Mouse (Mus musculus): ENCODE measurements around the gene Vmn1r215.
"Not testable (repeated sequence)": the region's sequence is repeated elsewhere in the genome, so short reads cannot be mapped to it uniquely, and the experiment has no call there.

Vmn1r215 gene

GRCm38 (mm10) chr13:23067725-23068124 is at the start of gene Vmn1r215:
Vmn1r215 (plus strand) TSS chr13:23068025.
- no peak for DNase-seq (ENCODE audit: low read depth, low spot score)

DNA sequence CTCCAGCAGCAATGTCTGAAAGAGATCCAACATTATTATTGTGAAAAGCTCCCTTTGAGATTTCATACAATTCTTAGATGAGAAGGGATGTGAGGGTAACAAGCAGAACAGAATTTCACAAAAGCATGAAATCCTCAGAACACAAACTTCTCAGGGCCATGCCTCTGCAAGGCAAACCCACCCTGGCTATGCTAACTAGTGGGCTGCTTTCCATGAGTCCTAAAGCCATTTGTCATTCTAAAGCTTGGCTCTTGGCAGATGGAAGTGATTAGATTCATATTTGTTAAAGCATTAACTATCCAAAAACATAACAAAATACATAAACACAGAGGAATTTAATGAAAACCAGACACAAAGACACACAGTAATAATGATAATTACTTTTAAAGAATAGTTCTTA is 49.7 kb upstream of the Vmn1r215 start:
- DNase-seq (ENCODE audit: low read depth, low spot score): no peak

- no peak for DNase-seq (ENCODE audit: low read depth, low spot score)
Observed at GRCm38 (mm10) chr13:23024812-23025211, 43.0 kb upstream of the Vmn1r215 start.

DNA sequence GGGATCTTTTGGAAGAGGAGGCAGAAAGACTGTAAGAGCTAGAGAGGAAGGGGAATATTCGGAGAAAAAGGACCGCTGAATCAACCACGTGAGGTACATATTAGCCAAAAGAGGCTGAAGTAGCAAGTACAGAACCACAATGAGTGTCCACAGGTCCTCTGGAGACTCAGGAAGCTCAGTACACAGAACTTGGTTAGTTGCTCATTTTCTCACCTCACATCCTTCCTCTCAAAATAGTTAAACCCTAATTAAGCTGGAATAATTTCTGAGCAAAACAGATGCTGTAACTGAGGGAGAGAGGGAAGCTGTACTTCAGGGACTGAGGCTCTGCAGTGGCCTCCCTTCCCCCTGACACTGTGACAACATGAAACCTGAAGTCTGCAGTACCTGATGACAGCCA is 37.7 kb upstream of the Vmn1r215 start, which contains the start of gene Vmn1r214:
Gene Vmn1r214, plus strand, starts transcription at position 301 of the 400 bp plus-strand sequence.
- no peak for DNase-seq (ENCODE audit: low read depth, low spot score)

DNA sequence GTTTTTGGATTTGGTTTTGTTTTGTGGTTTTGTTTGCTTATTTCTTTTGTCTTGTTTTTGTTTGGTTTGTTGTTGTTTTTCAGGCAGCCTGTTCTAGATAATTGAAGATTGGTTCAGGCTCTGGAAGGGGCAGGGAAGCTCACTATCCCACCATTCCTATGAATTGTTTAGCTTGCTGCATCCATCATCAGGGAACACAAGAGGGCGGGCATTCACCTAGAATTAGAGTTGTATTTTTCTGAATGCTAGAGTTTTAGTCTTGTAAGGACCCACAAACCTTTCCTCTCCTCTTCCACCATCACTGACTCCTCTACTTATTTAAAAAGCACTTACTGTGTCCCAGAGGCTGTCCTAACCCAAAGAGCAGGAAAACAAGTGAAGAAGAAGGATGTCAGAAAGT is 10.0 kb upstream of the Vmn1r215 start:
- DNase-seq (ENCODE audit: low read depth, low spot score): no peak

DNA sequence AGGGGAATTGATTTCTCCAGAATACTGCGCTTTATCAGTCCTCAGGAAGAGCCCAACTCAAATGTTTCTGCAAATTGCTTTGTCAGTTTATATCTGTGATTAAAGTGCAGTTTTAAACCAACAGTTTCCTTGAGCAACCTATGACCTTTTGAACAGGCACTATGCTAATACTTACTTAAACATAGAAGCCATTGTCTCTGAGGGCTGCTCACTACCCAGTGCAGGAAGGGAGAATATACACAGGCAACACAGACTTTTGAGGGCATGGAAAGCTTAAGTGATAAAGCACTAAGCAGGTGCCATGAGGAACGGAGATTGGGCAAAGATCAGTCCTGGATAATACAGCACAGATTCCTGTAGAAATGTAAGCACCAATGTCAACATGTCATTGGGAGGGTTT is 1.5 kb downstream of the Vmn1r215 start:
- DNase-seq (ENCODE audit: low read depth, low spot score): no peak

DNA sequence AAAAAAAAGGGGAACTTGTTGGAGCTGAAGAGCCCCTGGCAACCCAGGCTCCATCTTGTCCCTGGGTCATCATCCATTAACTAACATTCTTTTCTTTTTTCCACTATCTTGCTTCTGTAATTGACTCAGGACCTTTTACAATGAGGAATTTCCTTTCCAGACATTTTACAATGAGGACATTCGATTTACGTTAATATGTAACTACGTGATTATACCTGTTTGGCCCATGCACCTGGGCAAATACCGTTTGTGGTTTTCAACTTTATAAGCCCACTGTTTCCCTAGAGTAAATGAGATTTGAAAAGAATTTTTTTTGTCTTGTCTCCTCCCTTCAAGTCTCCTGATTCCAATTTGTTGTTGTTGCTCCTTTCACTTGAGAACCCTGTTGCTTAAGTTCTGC is 26.6 kb downstream of the Vmn1r215 start:
- no peak for DNase-seq (ENCODE audit: low read depth, low spot score)

DNA sequence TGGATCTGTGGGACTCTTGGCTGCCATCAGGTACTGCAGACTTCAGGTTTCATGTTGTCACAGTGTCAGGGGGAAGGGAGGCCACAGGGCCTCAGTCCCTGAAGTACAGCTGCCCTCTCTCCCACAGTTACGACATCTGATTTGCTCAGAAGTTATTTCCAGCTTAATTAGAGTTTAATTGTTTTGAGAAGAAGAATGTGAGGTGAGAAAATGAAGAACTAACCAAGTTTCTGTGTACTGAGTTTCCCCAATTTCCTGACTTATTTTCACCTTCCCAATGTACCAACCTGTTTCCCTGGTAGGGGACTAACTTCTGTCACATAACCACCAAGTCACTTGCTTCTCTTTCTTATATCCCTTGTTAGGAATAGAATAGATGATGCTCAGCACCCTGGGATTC is 50.3 kb downstream of the Vmn1r215 start, which contains the start of gene Vmn1r217:
Gene Vmn1r217, minus strand, starts transcription at position 101 of the 400 bp plus-strand sequence.
- not testable (repeated sequence) for DNase-seq (ENCODE audit: low read depth, low spot score)

DNA sequence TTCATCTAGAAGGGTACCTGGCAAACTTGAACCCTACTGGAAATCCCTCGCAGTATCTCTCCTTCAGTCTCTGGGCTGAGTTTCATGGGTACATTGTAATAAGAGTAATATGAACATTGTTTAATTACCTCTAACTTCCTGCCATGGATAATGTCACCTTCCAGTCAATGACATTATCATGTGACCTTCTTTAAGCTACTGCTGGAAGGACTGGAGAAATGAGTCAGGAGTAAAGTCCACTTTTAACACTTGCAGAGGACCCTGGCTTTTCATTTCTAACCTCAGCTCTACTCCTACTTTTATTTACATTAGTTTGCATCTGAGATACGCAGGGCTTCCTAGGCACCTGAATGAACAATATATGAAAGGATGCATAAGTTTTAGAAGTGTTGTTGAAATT is 52.8 kb downstream of the Vmn1r215 start:
- DNase-seq (ENCODE audit: low read depth, low spot score): no peak
